Mouse (Mus musculus): Measurements from ENCODE around the gene Dnmt3a. TPM values are rescaled to one million over a fixed set of nuclear protein-coding genes. Genes with fewer than 3 reads are reported as not detected.

Gene Dnmt3a
- polyA plus RNA-seq, 2 experiments from 2014 or later, result 27.3 to 27.4 TPM

- no peak for ATAC-seq
These were observed 81.9 kb downstream of the Dnmt3a start for GRCm38 (mm10) chr12:3887515-3888325.

GRCm38 (mm10) chr12:3889875-3890635, 84.2 kb downstream of the Dnmt3a start:
- ATAC-seq, result no peak

- ATAC-seq, result peak; percentile 75
These were observed 85.2 kb downstream of the Dnmt3a start for GRCm38 (mm10) chr12:3890753-3891751.

- ATAC-seq, result peak; percentile 25
These were observed 86.0 kb downstream of the Dnmt3a start for GRCm38 (mm10) chr12:3891779-3892239.

DNA sequence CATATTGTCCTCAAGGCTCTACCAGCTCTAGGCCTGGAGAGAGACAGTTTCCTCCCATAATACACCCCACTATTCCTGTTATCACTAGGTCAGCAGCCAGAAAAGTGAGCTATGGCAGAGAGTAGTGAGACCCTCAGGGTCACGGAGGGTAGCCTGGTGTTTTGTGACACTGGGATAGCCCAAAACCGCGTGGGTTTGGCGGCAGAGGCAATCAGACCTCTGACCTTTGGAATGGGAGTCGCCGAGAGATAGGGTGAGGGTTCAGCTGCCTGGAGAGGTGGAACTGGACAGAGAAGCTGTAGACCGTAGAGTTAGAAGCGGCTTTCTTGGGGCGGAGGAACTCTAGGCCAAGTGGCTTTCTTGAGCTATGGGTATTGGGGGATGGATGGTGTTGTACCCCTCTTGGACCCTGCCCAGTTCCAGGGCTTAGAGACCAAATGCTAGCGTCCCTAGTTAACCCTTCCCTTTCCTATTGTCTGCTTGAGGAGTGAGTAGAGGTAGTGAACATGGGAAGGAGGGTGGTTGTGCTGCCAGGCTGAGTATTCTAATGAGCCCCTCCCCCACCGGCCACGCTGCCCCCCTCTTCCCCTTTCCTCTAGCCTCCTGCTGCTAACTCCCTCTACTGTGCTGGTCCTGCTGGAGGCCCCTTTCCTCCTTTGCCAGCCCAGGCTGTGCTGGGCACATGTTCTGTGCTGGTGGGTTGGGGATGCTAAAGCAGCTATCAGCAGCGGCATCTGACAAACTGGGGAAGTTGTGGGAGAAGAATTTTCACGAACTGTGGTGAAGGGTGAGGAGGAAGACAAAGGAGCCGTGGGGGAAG, 86.6 kb downstream of the Dnmt3a start:
- ATAC-seq, result no peak

DNA sequence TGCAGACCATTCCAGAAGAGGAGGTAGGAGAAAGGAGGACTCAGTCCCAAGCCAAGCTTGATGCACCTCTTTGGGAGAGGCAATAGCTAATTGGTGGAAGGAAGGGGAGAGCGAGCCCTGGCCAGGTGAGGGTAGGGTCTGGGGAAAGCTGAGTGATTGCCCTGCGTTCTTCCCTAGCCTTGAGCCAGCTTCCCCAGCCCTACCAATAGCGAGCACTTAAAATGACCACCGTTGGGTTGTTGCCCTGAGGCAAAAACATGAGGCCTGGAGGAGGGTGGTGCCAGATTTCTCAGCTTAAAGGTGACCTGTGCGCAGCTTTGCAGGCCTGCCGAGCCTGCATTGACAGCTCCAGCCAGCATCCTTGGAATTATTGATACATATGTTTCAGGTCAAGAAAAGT, 87.5 kb downstream of the Dnmt3a start:
- no peak for ATAC-seq

GRCm38 (mm10) chr12:3894525-3894924, 88.7 kb downstream of the Dnmt3a start:
- ATAC-seq, result no peak

DNA sequence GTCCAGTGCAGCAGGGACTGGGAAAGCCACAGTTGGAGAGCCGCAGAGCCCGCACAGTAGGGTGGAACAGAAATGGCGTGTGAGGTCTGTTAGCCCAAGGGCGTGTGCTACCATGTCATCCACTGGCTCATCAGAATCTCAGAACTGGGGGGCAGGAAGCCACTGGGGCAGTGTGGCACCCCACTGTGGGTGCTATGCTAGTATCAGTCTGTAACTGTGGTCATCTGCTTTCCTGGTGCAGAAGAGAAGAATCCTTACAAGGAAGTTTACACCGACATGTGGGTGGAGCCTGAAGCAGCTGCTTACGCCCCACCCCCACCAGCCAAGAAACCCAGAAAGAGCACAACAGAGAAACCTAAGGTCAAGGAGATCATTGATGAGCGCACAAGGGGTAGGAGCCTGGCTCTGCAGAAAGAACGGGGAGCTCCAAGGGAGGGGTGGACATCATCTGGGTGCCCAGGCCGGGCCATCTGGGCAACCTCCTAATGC, 91.3 kb downstream of the Dnmt3a start:
- ATAC-seq, result no peak

GRCm38 (mm10) chr12:3898811-3899210, 93.0 kb downstream of the Dnmt3a start:
- no peak for ATAC-seq

DNA sequence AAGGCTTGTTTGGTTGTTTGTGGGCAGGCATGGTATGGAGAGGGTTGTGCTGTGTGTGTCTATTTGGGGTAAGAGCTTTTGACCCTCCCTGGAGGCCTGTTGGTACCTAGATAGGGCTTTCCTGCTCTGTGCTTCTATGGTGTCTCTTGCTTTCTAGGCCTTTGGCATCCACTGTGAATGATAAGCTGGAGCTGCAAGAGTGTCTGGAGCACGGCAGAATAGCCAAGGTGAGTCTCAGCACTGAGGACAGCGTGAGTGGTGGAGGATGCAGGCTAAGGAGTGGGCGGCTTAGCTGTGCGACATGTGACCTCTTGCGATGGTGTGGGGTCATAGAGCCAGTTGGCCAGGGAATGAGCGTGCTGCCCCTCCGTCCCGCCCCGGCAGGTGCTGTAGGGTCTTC, 99.6 kb downstream of the Dnmt3a start:
- ATAC-seq, result no peak

DNA sequence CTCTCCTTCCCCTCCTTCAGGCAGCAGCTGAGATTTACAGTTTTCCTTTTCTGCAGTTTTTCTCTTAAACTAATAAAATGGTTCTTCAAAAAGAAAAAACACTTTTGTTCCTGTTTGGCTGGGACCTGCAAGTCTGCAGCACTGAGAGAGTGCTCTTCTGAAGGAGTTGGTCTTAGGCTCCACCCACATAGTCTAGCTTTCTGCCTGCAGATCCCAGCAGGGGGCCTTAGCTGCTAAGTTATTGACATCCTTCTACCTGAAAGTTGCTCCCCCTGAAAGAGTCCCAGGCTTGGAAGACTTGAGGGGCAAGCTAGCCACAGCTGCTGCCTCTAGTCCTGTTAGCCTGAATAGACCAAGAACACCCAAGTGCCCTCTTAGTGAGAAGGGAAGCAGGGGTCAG, 100.5 kb downstream of the Dnmt3a start:
- no peak for ATAC-seq

- ATAC-seq, result no peak
These were observed 101.2 kb downstream of the Dnmt3a start for GRCm38 (mm10) chr12:3907008-3907407.

GRCm38 (mm10) chr12:3907418-3907817, 101.6 kb downstream of the Dnmt3a start:
- ATAC-seq, result no peak

- no peak for ATAC-seq
These were observed 104.8 kb downstream of the Dnmt3a start for GRCm38 (mm10) chr12:3910466-3911093.

GRCm38 (mm10) chr12:3911831-3912348, 106.1 kb downstream of the Dnmt3a start:
- ATAC-seq, result no peak

DNA sequence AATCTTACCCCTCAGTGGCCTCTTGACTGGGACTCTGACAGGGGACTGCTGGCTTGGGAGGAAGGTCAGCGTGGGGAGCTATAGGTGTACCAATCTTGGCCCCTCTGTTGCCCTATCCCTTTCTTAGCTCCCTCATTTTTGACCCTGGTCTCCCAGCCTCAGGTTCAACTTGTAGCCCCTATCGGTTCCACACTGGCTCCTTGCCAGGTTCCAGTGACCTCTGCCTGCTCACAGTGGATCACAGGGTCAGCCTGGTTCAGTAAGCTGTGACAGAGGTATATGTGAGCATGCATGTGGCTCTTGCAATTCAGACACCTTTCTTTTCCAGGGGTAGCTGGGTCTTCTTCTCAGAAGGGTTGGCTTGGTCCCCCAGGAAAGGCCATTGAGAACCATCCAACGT, 110.0 kb downstream of the Dnmt3a start:
- no peak for ATAC-seq

DNA sequence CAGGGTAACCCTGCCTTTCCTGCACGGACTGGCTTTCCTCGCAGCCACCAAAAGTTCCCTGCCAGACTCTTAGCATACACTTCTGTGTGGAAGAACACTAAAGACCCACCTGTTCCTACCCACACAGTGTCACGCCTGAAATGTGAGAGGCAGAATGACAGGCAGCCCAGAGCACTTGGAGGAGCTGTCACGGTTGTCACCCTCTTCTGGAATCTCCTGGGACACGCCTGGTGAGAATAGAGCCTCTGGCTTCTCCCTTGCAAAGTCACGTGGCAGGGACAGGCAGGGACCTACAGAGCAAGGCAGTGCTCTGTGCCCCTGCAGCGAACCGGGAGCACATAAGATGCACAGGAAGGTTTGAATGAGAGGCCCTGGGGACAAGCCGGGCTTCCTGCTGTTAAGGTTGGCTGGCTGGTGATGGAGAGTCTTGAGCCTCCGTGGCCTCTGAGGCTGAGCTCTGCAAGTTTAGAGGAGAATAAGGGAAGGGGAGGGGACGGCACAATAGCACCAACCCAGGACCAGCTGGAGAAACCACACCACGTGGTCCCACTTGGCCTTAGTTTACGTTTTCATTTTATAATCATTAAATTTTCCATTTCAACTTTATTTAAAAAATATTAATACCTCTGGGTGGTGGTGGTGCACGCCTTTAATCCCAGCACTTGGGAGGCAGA, 112.0 kb downstream of the Dnmt3a start:
- no peak for ATAC-seq

- no peak for ATAC-seq
These were observed 112.8 kb downstream of the Dnmt3a start for GRCm38 (mm10) chr12:3918577-3918976.

- no peak for ATAC-seq
These were observed 113.6 kb downstream of the Dnmt3a start for GRCm38 (mm10) chr12:3919423-3919822.

GRCm38 (mm10) chr12:3926127-3926526, 120.3 kb downstream of the Dnmt3a start:
- peak; percentile 53 for ATAC-seq
